Mouse (Mus musculus): ENCODE data around the gene Prdx1. TPM values are rescaled to one million over a fixed set of nuclear protein-coding genes. Genes with fewer than 3 reads are reported as not detected.

Prdx1 gene
- polyA plus RNA-seq, 1 experiment from 2014 or later, result 430 TPM

Other genes starting within 250 kb of the Prdx1 start
- gene Mast2, start 221.4 kb upstream of the Prdx1 start, polyA plus RNA-seq (2014; fragmentation: Nextera tagmentation; extraction: Ambion mirVana), result 65.0 and 83.6 TPM in 2 replicates
- gene Ipp, start 178.0 kb upstream of the Prdx1 start, polyA plus RNA-seq (2014; fragmentation: Nextera tagmentation; extraction: Ambion mirVana), result 4.5 and 5.3 TPM in 2 replicates
- 27.1 and 33.3 TPM in 2 replicates for gene Tmem69, start 129.6 kb upstream of the Prdx1 start, polyA plus RNA-seq (2014; fragmentation: Nextera tagmentation; extraction: Ambion mirVana)
- gene Gpbp1l1, start 127.9 kb upstream of the Prdx1 start, polyA plus RNA-seq (2014; fragmentation: Nextera tagmentation; extraction: Ambion mirVana), result 18.8 and 27.6 TPM in 2 replicates
- gene Ccdc17, start 88.9 kb upstream of the Prdx1 start, polyA plus RNA-seq (2014; fragmentation: Nextera tagmentation; extraction: Ambion mirVana), result 5.4 and 5.9 TPM in 2 replicates
- gene Nasp, start 57.6 kb upstream of the Prdx1 start, polyA plus RNA-seq (2014; fragmentation: Nextera tagmentation; extraction: Ambion mirVana), result 94.4 and 110 TPM in 2 replicates
- gene Akr1a1, start 33.9 kb upstream of the Prdx1 start, polyA plus RNA-seq (2014; fragmentation: Nextera tagmentation; extraction: Ambion mirVana), result 638 and 660 TPM in 2 replicates
- 16.3 and 20.6 TPM in 2 replicates for gene Mmachc, start 22.9 kb downstream of the Prdx1 start, polyA plus RNA-seq (2014; fragmentation: Nextera tagmentation; extraction: Ambion mirVana)
- 11.4 and 13.1 TPM in 2 replicates for gene Ccdc163, start 23.0 kb downstream of the Prdx1 start, polyA plus RNA-seq (2014; fragmentation: Nextera tagmentation; extraction: Ambion mirVana)
- 1.9 and 3.2 TPM in 2 replicates for gene Tesk2, start 35.4 kb downstream of the Prdx1 start, polyA plus RNA-seq (2014; fragmentation: Nextera tagmentation; extraction: Ambion mirVana)
- gene Toe1, start 122.1 kb downstream of the Prdx1 start, polyA plus RNA-seq (2014; fragmentation: Nextera tagmentation; extraction: Ambion mirVana), result 22.6 and 30.4 TPM in 2 replicates
- 3.8 and 5.9 TPM in 2 replicates for gene Mutyh, start 122.2 kb downstream of the Prdx1 start, polyA plus RNA-seq (2014; fragmentation: Nextera tagmentation; extraction: Ambion mirVana)
- 1.1 and 1.2 TPM in 2 replicates for gene Hpdl, start 136.2 kb downstream of the Prdx1 start, polyA plus RNA-seq (2014; fragmentation: Nextera tagmentation; extraction: Ambion mirVana)
- 7.7 and 9.2 TPM in 2 replicates for gene Zswim5, start 191.8 kb downstream of the Prdx1 start, polyA plus RNA-seq (2014; fragmentation: Nextera tagmentation; extraction: Ambion mirVana)